Mouse (Mus musculus) lung, embryonic 14.5 days (tissue): ENCODE results near the gene Rack1. TPM values are rescaled to one million over a fixed set of nuclear protein-coding genes. Genes with fewer than 3 reads are reported as not detected.

Source experiments
- ATAC-seq: fragments of 200-750 bp; cut with Nextera tagmentation; 2 replicates; pipeline ENCODE4 v1.8.0; 2017; ENCODE audit warnings: mild to moderate bottlenecking, moderate TSS enrichment, moderate library complexity; ENCODE audit not compliant: insufficient read depth
- DNase-seq: peaks from one replicate; pipeline ENCODE4 v3.0.0-alpha.2; 2015
- H3K27ac ChIP-seq: fragments of 300-500 bp; sonication (generic); 2 replicates; pipeline ENCODE4 v1.5.1; 2014; ENCODE audit warnings: low read depth, mild to moderate bottlenecking, moderate library complexity
- H3K27me3 ChIP-seq: fragments of 300-500 bp; sonication (generic); 2 replicates; pipeline ENCODE4 v1.6.1; 2014; ENCODE audit warnings: low read length, control low read depth; ENCODE audit not compliant: insufficient read depth
- H3K36me3 ChIP-seq: fragments of 300-500 bp; sonication (generic); 2 replicates; pipeline ENCODE4 v1.6.1; 2014; ENCODE audit warnings: control low read depth; ENCODE audit not compliant: insufficient read depth
- H3K4me1 ChIP-seq: fragments of 300-500 bp; sonication (generic); 2 replicates; pipeline ENCODE4 v1.6.1; 2014; ENCODE audit warnings: antibody characterized with exemption, control low read depth; ENCODE audit not compliant: insufficient read depth
- H3K4me2 ChIP-seq: fragments of 300-500 bp; sonication (generic); 2 replicates; pipeline ENCODE4 v1.6.1; 2014; ENCODE audit warnings: mild to moderate bottlenecking
- H3K4me3 ChIP-seq: fragments of 300-500 bp; sonication (generic); 2 replicates; pipeline ENCODE4 v1.5.1; 2014; ENCODE audit warnings: low read depth, low read length
- H3K9ac ChIP-seq: fragments of 300-500 bp; sonication (generic); 2 replicates; pipeline ENCODE4 v1.6.1; 2014
- H3K9me3 ChIP-seq: fragments of 300-500 bp; sonication (generic); 2 replicates; pipeline ENCODE4 v1.6.1; 2016; ENCODE audit warnings: low read depth, low read length, control low read depth
- CTCF ChIP-seq: IDR thresholded peaks from 2 replicates; pipeline ENCODE4 v1.5.1; 2016; ENCODE audit warnings: antibody characterized with exemption, low read depth
- WGBS: fragments of 180-500 bp; shearing (Covaris S2); extraction: QIAGEN DNeasy Blood & Tissue Kit; methylation state at CpG from one replicate; pipeline ENCODE4 v1.1.7; 2014; 5-methylcytosine and 5-hydroxymethylcytosine counted together
- polyA plus RNA-seq: library from polyadenylated mRNA; unstranded; fragments of >200 nt; fragmentation: Nextera tagmentation; extraction: Ambion mirVana; gene quantifications from 2 replicates; pipeline ENCODE4 v1.2.1, GENCODE M21; 2014

The Rack1 gene
- polyA plus RNA-seq, 1 experiment from 2014 or later, result 940 TPM

DNA sequence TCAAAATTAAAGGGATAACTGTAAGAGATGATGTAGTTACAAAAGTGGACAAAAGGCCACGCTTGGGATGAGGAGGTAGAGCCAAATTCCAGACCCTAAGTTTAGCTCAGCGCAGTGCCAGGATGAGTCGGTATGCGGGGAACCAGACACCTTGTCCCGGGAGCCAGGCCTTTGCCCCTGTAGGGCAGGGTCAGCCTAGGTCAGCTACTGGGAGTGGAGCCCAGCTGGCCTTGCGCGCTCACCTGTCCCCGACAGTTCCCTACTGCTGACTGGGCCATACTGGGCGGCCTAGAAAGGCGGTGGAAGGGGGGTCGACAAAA lies 36.8 kb downstream of the Rack1 start:
- 0 out of 2 replicates have a peak, but pooled peaks cover 3% of the 10 kb centered on the region for H3K4me1 ChIP-seq
- no peak overlapping the region for H3K27ac ChIP-seq
- no peaks in the 10 kb centered on the region for H3K9me3 ChIP-seq
- 0 out of 2 replicates have a peak, but pooled peaks cover 4% of the 10 kb centered on the region for H3K27me3 ChIP-seq
- no peak for TF ChIP-seq CTCF
- 9% methylated on average over 11 of the region's 11 CpGs for WGBS
- peak overlapping the region; percentile 72; the same call in 1 of the 2 replicates for H3K9ac ChIP-seq
- no peaks in the 10 kb centered on the region for H3K36me3 ChIP-seq
- ATAC-seq (no peak), DNase-seq (no peak)
- peak overlapping the region; percentile 90 for H3K4me2 ChIP-seq
- peak overlapping the region; percentile 79 for H3K4me3 ChIP-seq

DNA sequence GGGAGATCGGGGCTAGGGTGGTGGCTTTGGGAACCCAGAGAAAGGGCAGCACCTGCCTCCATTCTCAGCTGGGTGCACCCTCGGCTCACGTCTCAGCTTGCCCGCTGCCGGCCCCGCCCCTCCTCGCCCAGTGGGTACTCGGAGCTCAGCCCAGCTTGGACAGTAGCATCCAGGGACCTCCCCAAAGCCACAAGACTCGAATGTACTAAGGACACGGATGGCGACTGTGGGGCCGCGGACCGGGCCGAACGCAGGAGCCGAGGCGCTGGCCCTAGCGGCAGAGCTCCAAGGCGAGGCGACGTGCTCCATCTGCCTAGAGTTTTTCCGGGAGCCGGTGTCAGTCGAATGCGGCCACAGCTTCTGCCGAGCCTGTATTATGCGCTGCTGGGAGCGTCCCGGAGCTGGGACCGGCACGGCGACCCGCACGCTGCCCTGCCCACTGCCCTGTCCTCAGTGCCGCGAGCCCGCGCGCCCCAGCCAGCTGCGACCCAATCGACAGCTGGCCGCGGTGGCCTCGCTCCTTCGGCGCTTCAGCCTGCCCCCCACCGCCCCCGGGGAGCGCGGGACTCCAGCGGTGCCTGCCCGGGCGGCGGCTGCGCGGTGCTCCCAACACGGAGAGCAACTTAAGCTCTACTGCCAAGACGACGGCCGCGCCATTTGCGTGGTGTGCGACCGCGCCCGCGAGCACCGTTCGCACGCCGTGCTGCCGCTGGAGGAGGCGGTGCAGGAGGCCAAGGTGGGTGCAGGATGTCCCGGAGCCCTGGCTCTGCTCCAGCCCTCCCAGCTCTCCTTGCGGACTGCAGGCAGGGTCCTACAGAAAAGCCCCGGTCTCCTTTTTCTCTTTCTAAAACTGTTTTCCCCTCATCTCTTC lies 37.4 kb downstream of the Rack1 start:
- Histone ChIP-seq H3K4me3 (peak overlapping the region; percentile 79), H3K27me3 (0 out of 2 replicates have a peak, but pooled peaks cover 4% of the 10 kb centered on the region), H3K4me1 (0 out of 2 replicates have a peak, but pooled peaks cover 3% of the 10 kb centered on the region), H3K9ac (peak overlapping the region; percentile 72), H3K4me2 (peak overlapping the region; percentile 90), H3K9me3 (no peaks in the 10 kb centered on the region), H3K27ac (peak overlapping the region; percentile 24; the same call in 1 of the 2 replicates), H3K36me3 (no peaks in the 10 kb centered on the region)
- ATAC-seq, result peak; percentile 18
- TF ChIP-seq CTCF, result no peak
- peak; percentile 68 for DNase-seq
- WGBS, result under 1% methylated on average over 77 of the region's 77 CpGs

DNA sequence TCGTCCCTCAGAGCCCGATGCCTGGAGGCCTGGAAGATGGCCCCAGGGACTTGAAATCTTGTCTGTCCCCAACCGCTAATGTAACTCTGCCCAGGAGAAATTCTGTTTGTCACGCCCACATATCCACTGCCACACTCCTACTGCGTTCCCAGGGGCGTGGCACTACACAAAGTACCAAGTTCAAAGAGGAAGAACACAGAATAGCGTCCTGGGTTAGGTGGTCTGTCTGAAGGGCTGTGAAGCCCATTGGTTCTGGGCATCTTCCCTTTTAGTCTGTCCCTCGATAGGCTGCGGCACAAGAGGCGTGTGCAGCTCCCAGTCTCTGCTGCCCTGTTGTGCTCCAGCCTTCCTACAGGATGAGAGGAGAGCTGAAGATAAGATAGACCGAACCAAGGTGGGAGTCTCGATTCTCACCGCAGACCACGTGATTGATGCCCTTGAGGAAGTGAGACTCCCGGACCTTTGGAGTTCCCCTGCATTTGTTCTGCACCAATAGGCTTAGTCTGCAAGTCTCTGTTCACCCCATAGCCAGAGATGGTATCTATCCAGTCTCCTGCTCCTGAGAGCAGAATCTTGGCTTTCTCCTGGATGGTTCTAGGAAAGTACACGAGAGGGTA lies 38.2 kb downstream of the Rack1 start:
- Histone ChIP-seq H3K9me3 (no peaks in the 10 kb centered on the region), H3K9ac (peak overlapping the region; percentile 72), H3K36me3 (no peaks in the 10 kb centered on the region), H3K27me3 (0 out of 2 replicates have a peak, but pooled peaks cover 4% of the 10 kb centered on the region), H3K4me1 (0 out of 2 replicates have a peak, but pooled peaks cover 3% of the 10 kb centered on the region), H3K4me2 (peak overlapping the region; percentile 90), H3K4me3 (peak overlapping the region; percentile 79), H3K27ac (0 out of 2 replicates have a peak overlapping the region, but pooled peaks have one; percentile 24)
- no peak for TF ChIP-seq CTCF
- ATAC-seq (no peak), DNase-seq (peak; percentile 60)
- under 1% methylated on average over 16 of the region's 16 CpGs for WGBS

DNA sequence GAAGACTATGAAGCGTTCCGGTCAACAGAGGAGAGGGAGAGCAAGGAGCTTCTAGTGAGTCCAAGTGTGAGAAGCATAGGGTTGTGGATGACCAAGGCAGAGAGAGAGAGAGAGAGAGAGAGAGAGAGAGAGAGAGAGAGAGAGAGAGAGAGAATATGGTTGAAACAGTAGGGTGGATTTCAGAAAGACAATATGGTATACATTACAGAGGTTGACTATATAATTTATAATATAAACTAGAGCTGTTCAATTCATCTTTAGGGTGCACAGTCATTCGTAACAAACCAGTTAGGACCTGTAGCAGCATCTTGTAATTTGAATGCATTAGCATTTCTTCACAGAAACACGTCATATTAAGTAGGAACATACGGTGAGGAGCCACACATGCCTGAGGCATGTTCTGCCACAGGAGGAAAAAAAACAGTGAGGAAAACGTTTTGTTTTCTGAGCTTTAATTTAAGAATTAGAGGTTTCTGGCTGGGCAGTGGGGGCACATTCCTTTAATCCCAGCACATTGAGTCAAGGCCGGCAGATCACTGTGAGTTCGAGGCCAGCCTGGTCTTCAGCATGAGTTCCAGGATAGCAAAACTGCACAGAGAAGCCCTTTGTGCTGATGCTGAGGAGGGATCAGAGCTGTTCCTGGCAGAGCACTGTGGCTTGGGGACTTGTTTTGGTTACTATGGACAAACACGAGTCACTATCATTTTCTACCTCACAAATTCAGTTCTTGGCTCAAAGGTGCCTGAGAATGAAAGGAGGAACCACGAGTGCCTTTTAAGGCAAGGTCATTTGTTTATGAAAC lies 38.9 kb downstream of the Rack1 start:
- Histone ChIP-seq H3K9ac (no peak overlapping the region; the same call in 1 of the 2 replicates), H3K4me1 (0 out of 2 replicates have a peak, but pooled peaks cover 3% of the 10 kb centered on the region), H3K36me3 (no peaks in the 10 kb centered on the region), H3K4me2 (peak overlapping the region; percentile 90), H3K27me3 (0 out of 2 replicates have a peak, but pooled peaks cover 4% of the 10 kb centered on the region), H3K4me3 (peak overlapping the region; percentile 79), H3K27ac (no peak overlapping the region), H3K9me3 (no peaks in the 10 kb centered on the region)
- DNase-seq, result no peak
- no peak for TF ChIP-seq CTCF
- ATAC-seq, result no peak
- 70% methylated on average over 10 of the region's 10 CpGs for WGBS

DNA sequence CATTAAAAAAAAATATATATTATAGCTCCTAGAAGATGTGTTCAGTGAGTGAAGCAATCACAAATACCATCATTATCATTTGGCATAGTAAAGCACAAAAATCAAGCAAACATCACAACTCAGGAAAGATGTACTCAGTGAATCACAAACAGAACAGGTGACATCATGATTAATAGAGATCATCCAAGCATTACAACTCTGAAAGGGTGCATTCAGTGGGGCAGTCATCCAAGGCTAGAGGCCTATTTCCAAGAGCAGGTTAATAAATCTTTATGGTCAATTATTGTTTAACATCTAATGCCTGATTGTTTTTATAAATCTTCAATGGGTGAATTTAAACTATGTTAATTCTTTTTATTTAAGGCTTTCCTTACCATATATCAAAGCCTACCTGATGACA lies 40.7 kb downstream of the Rack1 start:
- H3K9ac ChIP-seq, result no peak overlapping the region
- DNase-seq (no peak), ATAC-seq (no peak)
- H3K4me3 ChIP-seq, result no peak overlapping the region
- 0 out of 2 replicates have a peak, but pooled peaks cover 3% of the 10 kb centered on the region for H3K4me1 ChIP-seq
- H3K9me3 ChIP-seq, result no peaks in the 10 kb centered on the region
- no peak for TF ChIP-seq CTCF
- no peak overlapping the region for H3K27ac ChIP-seq
- no peaks in the 10 kb centered on the region for H3K27me3 ChIP-seq
- H3K4me2 ChIP-seq, result no peak overlapping the region
- no peaks in the 10 kb centered on the region for H3K36me3 ChIP-seq

DNA sequence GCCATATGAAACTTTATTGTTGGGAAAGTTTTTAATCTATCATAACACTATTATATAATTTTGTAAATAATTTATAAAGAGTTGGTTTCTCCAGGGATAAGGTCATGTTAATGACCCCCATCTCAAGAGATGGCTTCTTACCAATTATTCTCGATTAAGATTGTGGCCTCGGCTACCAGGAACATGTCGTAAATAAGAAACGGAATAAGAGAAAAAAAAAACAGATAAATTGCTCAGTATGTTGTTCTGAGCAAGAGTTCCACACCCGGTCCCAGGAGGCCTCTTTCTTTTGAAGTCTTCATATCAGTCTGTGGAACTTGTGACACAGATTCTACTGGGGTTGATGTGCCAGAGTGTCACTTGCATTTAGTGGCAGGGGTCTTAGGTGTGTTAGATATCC lies 41.1 kb downstream of the Rack1 start:
- Histone ChIP-seq H3K4me2 (no peak overlapping the region), H3K9me3 (no peaks in the 10 kb centered on the region), H3K27me3 (no peaks in the 10 kb centered on the region), H3K9ac (no peak overlapping the region), H3K4me3 (no peak overlapping the region), H3K27ac (no peak overlapping the region), H3K4me1 (0 out of 2 replicates have a peak, but pooled peaks cover 3% of the 10 kb centered on the region), H3K36me3 (no peaks in the 10 kb centered on the region)
- 76% methylated on average over 5 of the region's 5 CpGs for WGBS
- ATAC-seq, result no peak
- TF ChIP-seq CTCF, result no peak
- no peak for DNase-seq
